Mouse (Mus musculus) heart, postnatal 25 days (tissue): ENCODE measurements at regions not wholly inside any gene's neighbourhood (a gene's known extent, or its start where the extent isn't known, plus 50 kb on each side); places are given as distances from the start of the nearest gene placed in this dataset.
"Not testable (repeated sequence)": the region's sequence is repeated elsewhere in the genome, so short reads cannot be mapped to it uniquely, and the experiment has no call there.

Experiments
- DNase-seq: peaks from one replicate; pipeline ENCODE4 v3.0.0; 2022; ENCODE audit warnings: low spot score
- intact Hi-C: fragments of 180-260 bp; cut with DNase I; formaldehyde crosslinking; loops from one replicate; pipeline ENCODE4 v1.15.1; 2025

- intact Hi-C loops: no loop called here
- DNase-seq: no peak
Measured at GRCm38 (mm10) chr13:75475828-75476597, 230.5 kb upstream of the Ell2 start.

- not testable (repeated sequence) for DNase-seq
Measured at GRCm38 (mm10) chr13:75483157-75483915, 223.2 kb upstream of the Ell2 start.

GRCm38 (mm10) chr13:75484252-75484651 lies 222.3 kb upstream of the Ell2 start:
- DNase-seq, intact Hi-C loops: not testable (repeated sequence)

More at GRCm38 (mm10) chr13:75483157-75483915, 223.2 kb upstream of the Ell2 start:
- intact Hi-C loops: not testable (repeated sequence)

GRCm38 (mm10) chr13:75501530-75501929 lies 205.0 kb upstream of the Ell2 start:
- intact Hi-C loops: loop anchor here (10.0 kb wide), 1 partner anchor 293 kb away; no protein-coding TSS in a partner anchor
- no peak for DNase-seq

DNA sequence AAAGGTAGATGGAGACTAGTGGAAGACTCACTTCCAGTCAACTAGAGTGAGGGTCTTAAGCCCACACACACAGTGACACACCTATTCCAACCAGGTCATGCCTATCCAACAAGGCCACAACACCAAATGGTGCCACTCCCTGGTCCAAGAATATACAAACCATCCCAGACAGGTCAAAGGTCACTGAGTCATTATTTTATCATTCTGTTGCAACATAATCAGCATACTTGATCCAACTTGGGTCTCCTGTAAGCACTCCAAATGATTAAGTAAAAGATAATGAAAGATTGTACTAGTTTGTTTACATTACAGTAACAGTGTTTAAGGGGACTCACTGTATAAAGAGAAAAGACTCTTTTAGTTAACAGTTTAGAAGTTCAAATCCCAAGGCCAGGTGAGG lies 203.2 kb upstream of the Ell2 start:
- intact Hi-C loops: loop anchor here (10.0 kb wide), 1 partner anchor 291 kb away; no protein-coding TSS in a partner anchor

DNA sequence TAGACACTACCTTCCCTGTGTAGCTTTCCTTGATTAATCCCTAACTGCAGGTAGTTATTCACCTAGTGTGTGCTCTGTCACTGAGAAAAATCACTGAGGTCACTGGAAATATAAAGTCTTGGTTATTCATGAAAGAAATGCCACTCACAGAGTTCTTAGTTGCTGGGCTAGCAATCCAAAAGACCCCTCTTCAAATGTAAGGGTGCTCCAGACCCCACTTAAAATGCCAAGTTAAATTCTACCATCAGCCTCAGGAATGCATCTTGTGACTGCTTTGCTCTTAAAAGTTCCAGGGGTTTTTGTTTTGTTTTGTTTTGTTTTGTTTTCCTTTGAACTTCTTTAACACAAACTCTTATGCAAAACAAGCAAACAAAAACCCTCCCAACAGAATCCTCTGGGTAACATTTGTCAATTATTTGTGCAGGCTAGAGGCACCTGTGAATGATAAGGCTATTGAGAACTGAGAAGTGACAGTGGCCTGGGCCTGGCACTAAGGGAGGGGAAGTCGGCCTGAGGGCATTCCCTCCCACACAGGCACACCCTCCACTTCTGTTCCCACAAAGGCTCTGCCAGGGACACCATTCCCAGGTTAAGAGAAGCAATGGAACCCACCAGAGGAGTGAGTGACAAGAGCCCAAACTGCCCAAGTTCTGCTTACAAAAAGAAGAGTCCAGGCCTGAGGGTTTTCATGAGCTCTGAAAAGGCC lies 192.1 kb upstream of the Ell2 start:
- no peak for DNase-seq
- intact Hi-C loops: no loop called here

More for the DNA sequence above, 203.2 kb upstream of the Ell2 start:
- no peak for DNase-seq

GRCm38 (mm10) chr13:75523293-75524278 lies 183.0 kb upstream of the Ell2 start:
- intact Hi-C loops: no loop called here
- DNase-seq: no peak

DNA sequence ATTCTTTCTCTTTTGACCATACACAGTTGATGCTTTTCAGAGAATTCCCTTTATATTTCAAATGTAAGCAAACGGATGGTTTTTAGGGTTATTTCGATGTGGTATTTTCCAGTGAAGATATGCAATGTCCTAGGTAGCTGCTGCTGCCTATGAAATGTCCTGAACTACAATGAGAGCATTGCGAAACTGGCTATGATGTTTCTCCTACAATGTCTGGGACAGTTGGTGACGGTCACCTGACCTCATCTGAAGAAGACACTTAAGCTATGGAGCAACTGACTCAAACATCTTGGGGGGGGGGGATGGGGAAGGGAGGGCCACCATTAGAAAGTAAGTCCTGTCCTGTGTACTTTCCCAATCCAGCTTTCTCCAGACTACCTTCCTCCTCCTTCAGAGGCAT lies 182.1 kb upstream of the Ell2 start:
- DNase-seq: no peak
- intact Hi-C loops: no loop called here

DNA sequence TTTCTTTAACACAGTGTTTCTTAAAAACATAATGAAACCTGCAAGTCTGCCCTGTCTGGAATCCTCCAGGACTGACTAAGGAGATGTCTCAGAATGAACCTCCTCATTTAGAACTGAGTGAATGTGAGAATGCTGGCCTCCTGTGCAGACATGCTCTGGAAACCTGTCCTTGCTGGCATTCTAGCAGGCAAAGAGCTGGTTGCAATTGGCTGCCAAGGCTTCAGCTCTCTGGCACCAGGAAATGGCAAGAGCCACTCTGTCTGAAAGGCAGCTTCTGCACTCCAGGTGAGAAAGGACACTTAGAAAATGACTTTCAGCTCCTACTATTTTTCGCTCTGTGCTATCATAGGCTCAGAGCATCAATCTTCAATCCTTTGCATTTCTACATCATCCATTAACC lies 175.0 kb upstream of the Ell2 start:
- intact Hi-C loops: no loop called here
- no peak for DNase-seq

GRCm38 (mm10) chr13:75541446-75541845 lies 165.1 kb upstream of the Ell2 start:
- intact Hi-C loops: no loop called here
- DNase-seq: no peak

DNA sequence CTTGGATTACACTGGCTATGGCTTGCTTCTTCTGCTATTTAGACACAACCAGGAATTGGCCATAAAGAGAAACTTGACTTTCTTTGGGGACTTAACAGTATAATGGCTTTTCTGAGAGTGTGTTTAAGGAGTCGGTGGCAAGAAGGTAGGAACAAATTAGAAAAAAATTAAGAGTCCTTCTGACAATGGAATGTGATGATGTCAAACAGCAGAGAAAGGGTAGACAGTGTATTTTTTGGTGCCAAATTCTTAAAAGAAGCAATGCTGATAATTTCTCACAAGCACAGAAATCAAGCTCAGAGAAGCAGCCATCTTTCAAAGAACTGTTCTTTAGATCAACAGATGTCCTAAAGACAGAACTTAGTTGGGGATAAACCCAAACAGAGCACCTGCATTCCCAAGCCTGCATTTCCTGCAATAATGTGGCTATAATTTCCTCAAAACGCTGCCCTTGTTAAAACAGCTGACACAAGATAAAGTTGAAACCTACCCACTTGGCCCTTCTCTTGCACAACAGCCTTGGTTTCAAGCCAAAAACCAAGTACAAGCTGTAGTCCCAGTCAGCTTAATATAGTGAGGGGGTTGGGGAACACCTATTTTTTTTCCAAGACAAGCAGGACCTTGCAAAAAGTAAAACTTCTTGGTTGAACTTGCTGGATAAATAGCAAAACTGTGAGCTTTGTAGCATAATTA lies 164.2 kb upstream of the Ell2 start:
- intact Hi-C loops: no loop called here
- DNase-seq: no peak

DNA sequence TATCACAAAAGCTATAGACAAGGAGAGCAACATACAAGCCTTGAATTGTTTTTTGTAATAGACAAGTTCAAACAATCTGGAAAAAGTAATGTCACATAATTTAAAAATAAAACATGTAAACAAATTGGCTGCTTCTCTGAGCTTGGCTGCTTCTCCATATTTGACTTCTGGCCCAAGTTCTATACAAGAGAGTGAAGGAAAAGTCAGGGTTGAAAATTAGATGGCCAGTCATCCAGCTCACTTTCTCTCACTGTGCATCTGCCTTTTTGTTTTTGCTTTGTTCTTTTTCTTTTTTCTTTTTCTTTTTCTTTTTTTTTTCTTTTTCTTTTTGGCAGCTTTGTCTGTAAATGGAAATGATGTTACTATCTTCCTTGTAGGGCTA lies 163.6 kb upstream of the Ell2 start:
- intact Hi-C loops: no loop called here
- no peak for DNase-seq

DNA sequence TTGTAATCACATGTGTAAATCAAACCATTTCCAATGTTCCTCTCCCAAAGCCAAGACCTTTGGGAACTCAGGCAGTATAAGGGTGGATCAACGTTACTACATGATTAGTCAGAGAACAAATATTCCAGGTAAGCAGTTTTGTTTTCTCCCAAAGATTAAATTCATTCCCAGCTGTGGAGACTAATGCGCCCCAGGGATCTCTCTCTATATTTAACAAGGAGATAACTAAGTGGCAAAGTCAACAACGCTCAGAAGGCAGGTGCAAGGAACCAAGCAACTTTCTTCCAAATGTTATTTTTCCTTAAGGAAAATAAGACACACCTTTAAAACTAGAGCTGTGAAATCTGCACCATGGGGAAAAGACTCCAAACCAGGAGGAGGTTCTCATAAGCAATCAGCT lies 163.0 kb upstream of the Ell2 start:
- intact Hi-C loops: no loop called here
- DNase-seq: no peak

DNA sequence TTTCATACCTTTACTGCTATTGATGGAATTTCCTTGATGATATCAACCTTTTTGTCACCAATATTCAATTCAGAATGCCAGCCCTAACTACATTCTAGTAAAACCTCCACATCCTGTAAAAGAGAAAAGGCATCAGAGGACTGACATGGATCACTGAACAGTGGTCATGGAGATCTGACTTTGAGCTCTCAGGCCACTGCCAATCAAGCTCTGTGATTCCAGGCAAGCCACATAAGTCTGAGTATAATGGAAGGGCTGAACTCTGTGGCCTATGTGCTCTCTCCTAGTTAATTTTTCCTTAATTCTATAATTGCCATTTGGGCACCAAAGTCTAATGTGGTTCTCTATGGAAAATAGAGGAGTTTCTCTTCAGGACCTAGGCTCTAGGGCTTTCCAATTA lies 161.8 kb upstream of the Ell2 start:
- no peak for DNase-seq
- intact Hi-C loops: no loop called here

DNA sequence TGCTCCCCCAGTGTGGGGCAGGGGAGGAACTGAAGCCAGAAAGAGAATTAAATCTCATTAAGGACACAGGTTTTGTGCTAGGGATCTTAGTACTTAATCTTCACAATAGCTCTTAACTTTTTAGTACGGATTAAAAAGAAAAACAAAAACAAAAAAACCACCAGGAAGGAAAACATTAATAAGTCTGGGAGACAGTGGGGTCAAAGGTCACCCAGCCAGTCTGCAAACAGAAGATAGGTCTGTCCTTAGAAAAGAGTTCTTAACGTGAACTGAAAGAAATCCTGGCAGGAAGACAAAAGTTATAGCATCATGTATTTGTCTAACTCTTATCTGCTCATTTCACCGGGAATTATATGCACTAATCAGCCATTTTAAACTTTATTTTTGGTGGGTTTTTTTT lies 158.8 kb upstream of the Ell2 start:
- intact Hi-C loops: no loop called here
- DNase-seq: no peak

- intact Hi-C loops: no loop called here
- no peak for DNase-seq
Measured at GRCm38 (mm10) chr13:75578971-75579370, 127.6 kb upstream of the Ell2 start.

DNA sequence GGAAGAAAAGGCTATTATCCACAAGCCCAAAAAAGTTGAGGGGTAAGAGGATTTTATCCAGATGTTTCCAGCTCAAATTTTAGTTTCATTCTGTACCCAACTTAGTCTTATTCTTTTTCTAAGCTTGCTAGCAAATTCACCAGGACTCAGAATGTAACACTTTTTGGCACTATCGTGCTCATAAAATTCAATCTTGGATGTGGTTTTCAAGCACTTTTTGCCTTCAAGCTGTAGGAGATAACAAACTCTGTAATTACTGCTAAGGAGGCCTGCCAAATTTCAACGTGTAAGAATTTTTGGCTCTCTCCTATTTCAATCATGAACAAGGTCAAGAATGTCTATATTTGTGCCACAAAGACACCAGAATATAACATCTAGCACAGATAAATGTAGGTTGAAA lies 115.7 kb upstream of the Ell2 start:
- no peak for DNase-seq
- intact Hi-C loops: no loop called here

GRCm38 (mm10) chr13:75596856-75597255 lies 109.7 kb upstream of the Ell2 start:
- no peak for DNase-seq
- intact Hi-C loops: no loop called here

DNA sequence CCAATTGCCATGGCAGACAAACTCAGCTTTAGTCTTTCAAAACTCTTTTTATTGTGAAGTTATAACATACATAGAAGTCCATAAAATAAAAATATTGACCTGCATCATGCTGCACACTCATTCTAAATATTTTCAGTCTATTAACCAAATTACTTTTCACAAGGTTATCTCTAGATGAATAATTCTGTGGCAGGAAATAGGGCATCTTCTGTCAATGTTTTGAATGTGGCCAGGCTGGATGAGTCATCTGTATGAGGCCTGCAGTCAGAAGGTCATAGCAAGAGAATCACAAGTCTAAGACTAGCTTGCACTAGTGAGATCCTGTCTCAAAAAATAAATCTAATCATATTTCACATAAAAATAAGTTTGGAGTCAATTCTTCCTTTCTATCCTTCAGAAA lies 108.4 kb upstream of the Ell2 start:
- intact Hi-C loops: no loop called here
- no peak for DNase-seq
